Mouse (Mus musculus) CH12.LX (cell line): Measurements from ENCODE around the gene Lama5. TPM values are rescaled to one million over a fixed set of nuclear protein-coding genes. Genes with fewer than 3 reads are reported as not detected.

ENCODE experiments used
- DNase-seq: peaks from one replicate; pipeline ENCODE4 v3.0.0-alpha.2; 2013; ENCODE audit errors: extremely low read depth
- H3K27ac ChIP-seq: 2 replicates; pipeline ENCODE4 v1.5.1; 2012; ENCODE audit warnings: low read depth, mild to moderate bottlenecking, control low read depth, moderate library complexity; ENCODE audit not compliant: insufficient read depth
- H3K27me3 ChIP-seq: replicated peaks from 2 replicates; pipeline ENCODE3; 2012; ENCODE audit warnings: inconsistent platforms
- H3K36me3 ChIP-seq, 2 experiments: replicated peaks in 1 of 2; 2 replicates each; pipeline versions ENCODE3 to v1.6.1; 2012; ENCODE audit warnings: inconsistent platforms in 1 of 2, low read length in 1 of 2, mild to moderate bottlenecking in 1 of 2, mixed read lengths in 1 of 2, moderate library complexity in 1 of 2; ENCODE audit not compliant: control insufficient read depth in 1 of 2, insufficient read depth in 1 of 2
- H3K4me1 ChIP-seq, 2 experiments: 2 replicates each; pipeline ENCODE4 v1.6.1; 2012; ENCODE audit warnings: inconsistent platforms in 1 of 2, moderate library complexity in 1 of 2; ENCODE audit not compliant: insufficient read depth in 2 of 2, control insufficient read depth in 1 of 2
- H3K4me2 ChIP-seq: 2 replicates; pipeline ENCODE4 v1.6.1; 2012; ENCODE audit warnings: low read depth, mild to moderate bottlenecking, control low read depth; ENCODE audit not compliant: poor library complexity, insufficient read depth, severe bottlenecking
- H3K4me3 ChIP-seq, 3 experiments: fragments of 150-350 bp in 1 of 3; sonication (generic) in 1 of 3; replicated peaks in 1 of 3; 2 replicates each; pipeline versions ENCODE3 to v1.5.1; 2011 to 2012; ENCODE audit warnings: low read depth in 2 of 3, low read length in 2 of 3, mild to moderate bottlenecking in 2 of 3, moderate library complexity in 2 of 3, control low read depth in 1 of 3, improper control_type of control experiment in 1 of 3, inconsistent platforms in 1 of 3, mixed read lengths in 1 of 3; ENCODE audit not compliant: poor library complexity in 1 of 3
- H3K79me2 ChIP-seq: replicated peaks from 2 replicates; pipeline ENCODE4 v1.6.1; 2012; ENCODE audit warnings: mild to moderate bottlenecking, moderate library complexity; ENCODE audit not compliant: control insufficient read depth, poor library complexity, insufficient read depth, severe bottlenecking; ENCODE audit errors: extremely low read depth
- H3K9ac ChIP-seq: 2 replicates; pipeline ENCODE4 v1.6.1; 2012; ENCODE audit warnings: low read depth, mild to moderate bottlenecking, control low read depth, moderate library complexity; ENCODE audit not compliant: insufficient read depth
- H3K9me3 ChIP-seq: replicated peaks from 2 replicates; pipeline ENCODE3; 2012; ENCODE audit warnings: low read length, inconsistent platforms, mixed read lengths
- BHLHE40 ChIP-seq: IDR thresholded peaks from 2 replicates; pipeline ENCODE4 v1.6.1; 2011; ENCODE audit warnings: mild to moderate bottlenecking, low read depth, low read length, improper control_type of control experiment
- CHD1 ChIP-seq: IDR thresholded peaks from 2 replicates; pipeline ENCODE4 v1.6.1; 2012; ENCODE audit warnings: low read depth, low read length, improper control_type of control experiment, inconsistent platforms
- CHD2 ChIP-seq: IDR thresholded peaks from 2 replicates; pipeline ENCODE4 v1.6.1; 2011; ENCODE audit warnings: low read length, improper control_type of control experiment
- E2F4 ChIP-seq: IDR thresholded peaks from 2 replicates; pipeline ENCODE4 v1.6.1; 2011; ENCODE audit warnings: low read depth, low read length, improper control_type of control experiment; ENCODE audit not compliant: insufficient replicate concordance
- EP300 ChIP-seq: IDR thresholded peaks from 2 replicates; pipeline ENCODE4 v1.6.1; 2011; ENCODE audit warnings: low read length, improper control_type of control experiment
- GABPA ChIP-seq: IDR thresholded peaks from 2 replicates; pipeline ENCODE4 v1.6.1; 2012; ENCODE audit warnings: low read depth, low read length, improper control_type of control experiment, inconsistent platforms; ENCODE audit not compliant: insufficient replicate concordance
- IRF4 ChIP-seq: IDR thresholded peaks from 2 replicates; pipeline ENCODE4 v1.6.1; 2014; ENCODE audit warnings: low read depth, mild to moderate bottlenecking, inconsistent platforms, low read length, improper control_type of control experiment
- JUN ChIP-seq: IDR thresholded peaks from 2 replicates; pipeline ENCODE4 v1.6.1; 2011; ENCODE audit warnings: low read depth, mild to moderate bottlenecking, low read length, improper control_type of control experiment, moderate library complexity; ENCODE audit not compliant: insufficient read depth
- JUND ChIP-seq: conservative IDR thresholded peaks from 2 replicates; pipeline ENCODE4 v1.6.1; 2011; ENCODE audit warnings: low read depth, low read length, improper control_type of control experiment
- MAFK ChIP-seq: IDR thresholded peaks from 2 replicates; pipeline ENCODE4 v1.6.1; 2011; ENCODE audit warnings: low read length, improper control_type of control experiment; ENCODE audit not compliant: insufficient replicate concordance
- MAX ChIP-seq: IDR thresholded peaks from 2 replicates; pipeline ENCODE4 v1.6.1; 2011; ENCODE audit warnings: low read length, improper control_type of control experiment
- MEF2A ChIP-seq: IDR thresholded peaks from 2 replicates; pipeline ENCODE4 v1.6.1; 2014; ENCODE audit warnings: low read depth, mild to moderate bottlenecking, inconsistent platforms, low read length, improper control_type of control experiment, borderline replicate concordance
- MXI1 ChIP-seq: IDR thresholded peaks from 2 replicates; pipeline ENCODE4 v1.6.1; 2011; ENCODE audit warnings: mild to moderate bottlenecking, low read depth, low read length, improper control_type of control experiment
- MYC ChIP-seq: IDR thresholded peaks from 2 replicates; pipeline ENCODE4 v1.6.1; 2011; ENCODE audit warnings: low read depth, mild to moderate bottlenecking, improper control_type of control experiment, low read length
- NELFE ChIP-seq: IDR thresholded peaks from 2 replicates; pipeline ENCODE4 v1.6.1; 2011; ENCODE audit warnings: low read depth, low read length, improper control_type of control experiment
- NRF1 ChIP-seq: IDR thresholded peaks from 2 replicates; pipeline ENCODE4 v1.6.1; 2014; ENCODE audit warnings: low read depth, mild to moderate bottlenecking, inconsistent platforms, low read length, improper control_type of control experiment, moderate library complexity
- SIN3A ChIP-seq: IDR thresholded peaks from 2 replicates; pipeline ENCODE4 v1.6.1; 2012; ENCODE audit warnings: low read length, improper control_type of control experiment, inconsistent platforms
- SMC3 ChIP-seq: IDR thresholded peaks from 2 replicates; pipeline ENCODE4 v1.6.1; 2011; ENCODE audit warnings: low read depth, low read length, improper control_type of control experiment
- TBP ChIP-seq: conservative IDR thresholded peaks from 2 replicates; pipeline ENCODE4 v1.6.1; 2011; ENCODE audit warnings: low read depth, low read length, improper control_type of control experiment
- TCF12 ChIP-seq: IDR thresholded peaks from 2 replicates; pipeline ENCODE4 v1.6.1; 2014; ENCODE audit warnings: low read depth, mild to moderate bottlenecking, inconsistent platforms, low read length, improper control_type of control experiment
- USF1 ChIP-seq: IDR thresholded peaks from 2 replicates; pipeline ENCODE4 v1.6.1; 2014; ENCODE audit warnings: low read depth, mild to moderate bottlenecking, inconsistent platforms, low read length, improper control_type of control experiment
- USF2 ChIP-seq: conservative IDR thresholded peaks from 2 replicates; pipeline ENCODE4 v1.6.1; 2011; ENCODE audit warnings: low read depth, low read length, improper control_type of control experiment
- ZNF384 ChIP-seq: IDR thresholded peaks from 2 replicates; pipeline ENCODE4 v1.6.1; 2012; ENCODE audit warnings: low read depth, low read length, improper control_type of control experiment, inconsistent platforms
- dilution Hi-C: fragments of 300-500 bp; cut with MboI; formaldehyde crosslinking; loops from 2 replicates; pipeline ENCODE4 v1.14.3; 2020; ENCODE audit warnings: low sequenced_read_pairs; ENCODE audit not compliant: extremely low pct_unique_long_range_greater_than_20kb, extremely low pct_ligation_motif_present
- in situ Hi-C: fragments of 300-500 bp; cut with MboI; formaldehyde crosslinking; loops from 3 replicates; pipeline ENCODE4 v1.14.3; 2019; ENCODE audit warnings: low sequenced_read_pairs, low pct_ligation_motif_present, low pct_unique_long_range_greater_than_20kb, mixed read lengths
- polyA plus RNA-seq: library from polyadenylated mRNA; unstranded; fragments of >175 nt; gene quantifications from 2 replicates; pipeline ENCODE4 v1.2.1, GENCODE M21; 2012; ENCODE audit warnings: low read depth; ENCODE audit not compliant: insufficient read length
- total RNA-seq, 2 experiments: library from RNA; depleted of rRNA; stranded (reverse); fragments of 300-350 nt in 1 of 2; fragments of >200 nt in 1 of 2; gene quantifications; 2 replicates each; pipeline ENCODE4 v1.2.3; 2012 to 2014

The Lama5 gene
- total and polyA plus RNA-seq, 3 experiments: 0.20 to 0.85 (median 0.67) TPM

DNA sequence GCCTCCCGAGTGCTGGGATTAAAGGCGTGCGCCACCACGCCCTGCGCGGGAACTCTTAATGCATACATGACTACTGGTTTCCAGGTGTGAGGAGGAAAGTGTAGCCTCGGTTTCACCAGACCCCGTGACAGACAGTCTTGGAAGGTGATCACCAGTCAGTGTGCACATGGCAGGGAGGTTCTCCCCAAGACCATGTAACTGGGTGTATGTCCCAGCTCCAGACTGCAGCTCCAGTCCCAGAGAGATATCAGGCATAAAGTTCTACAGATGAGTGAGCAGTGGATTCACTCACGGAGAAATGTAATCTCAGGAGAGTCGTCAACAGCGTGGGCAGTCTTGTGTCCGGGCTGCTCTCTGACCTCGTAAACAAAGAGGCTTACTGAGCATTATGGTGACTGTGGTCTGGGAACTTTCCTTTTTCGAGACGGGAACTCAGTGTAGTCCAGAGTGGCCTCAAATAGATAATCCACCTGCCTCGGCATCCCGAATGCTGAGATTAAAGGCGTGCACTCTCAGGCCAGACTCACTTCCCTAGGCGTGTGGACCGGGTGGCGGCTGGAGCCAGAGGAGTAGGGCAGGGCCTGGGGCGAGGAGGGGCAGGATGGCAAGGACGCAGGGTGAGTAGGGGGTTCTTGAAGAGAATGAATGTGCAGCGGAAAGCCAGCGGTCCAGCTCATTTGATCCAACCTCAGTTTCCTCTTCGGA lies 30.8 kb upstream of the Lama5 start:
- Histone ChIP-seq H3K36me3 (peaks cover 32 to 44% of the 10 kb centered on the region in 2 experiments), H3K27ac (peak overlapping the region; percentile 21), H3K9me3 (no peaks in the 10 kb centered on the region), H3K9ac (peak overlapping the region; percentile 67), H3K27me3 (no peaks in the 10 kb centered on the region), H3K4me2 (peak overlapping the region; percentile 41; the same call in 1 of the 2 replicates), H3K4me3 (peak overlapping the region; percentile 57 to 77 (median 73)), H3K79me2 (peaks cover 14% of the 10 kb centered on the region), H3K4me1 (peaks cover 0 to 24% of the 10 kb centered on the region in 2 experiments; a peak in 3 of 4 replicates)
- in situ Hi-C loops (loop anchor here (10.0 kb wide), 1 partner anchor 342 kb away; no protein-coding TSS in a partner anchor), dilution Hi-C loops (no loop called here)
- no peak for DNase-seq
- TF ChIP-seq IRF4 (no peak), JUND (no peak), MXI1 (peak; percentile 35; the same call in 1 of the 2 replicates), EP300 (no peak), NELFE (no peak), BHLHE40 (0 out of 2 replicates have a peak, but pooled peaks have one; percentile 48), TCF12 (no peak), MYC (peak; percentile 77), GABPA (no peak), SMC3 (no peak), CHD2 (no peak), E2F4 (no peak), MEF2A (no peak), USF2 (no peak), ZNF384 (no peak), NRF1 (no peak), MAFK (no peak), CHD1 (0 out of 2 replicates have a peak, but pooled peaks have one; percentile 17), TBP (no peak), JUN (no peak), MAX (peak; percentile 74), SIN3A (0 out of 2 replicates have a peak, but pooled peaks have one; percentile 14), USF1 (no peak)
